Mouse (Mus musculus): ENCODE results near the gene Usmg5.

DNA sequence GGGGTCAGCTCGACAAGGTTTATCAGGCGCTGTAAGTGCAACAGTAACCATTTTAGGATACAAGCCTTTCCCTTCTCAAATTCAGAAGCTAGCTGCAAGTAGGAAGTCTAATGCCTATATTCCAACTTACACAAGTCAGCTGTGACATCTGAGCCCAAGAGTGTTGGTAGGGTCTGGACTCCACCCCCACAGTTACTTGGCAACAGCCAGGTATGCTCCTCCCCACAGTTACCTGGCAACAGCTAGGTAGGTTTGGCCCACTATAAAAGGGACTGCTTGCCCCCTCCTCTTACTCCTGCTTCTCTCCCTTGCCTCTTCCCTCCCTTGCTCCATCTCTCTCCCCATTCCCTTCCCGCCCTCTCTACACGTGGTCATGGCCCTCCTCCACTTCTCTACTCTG is 41.4 kb downstream of the Usmg5 start:
- TF ChIP-seq CTCF (conservative IDR thresholded peaks at IDR 0.05; ENCODE audit: insufficient read depth, insufficient read length, low read depth, low read length), result no peak
- no peak for TF ChIP-seq POLR2A (IDR thresholded peaks at IDR 0.05; ENCODE audit: low read depth, low read length)

All from kidney, adult 2 months (tissue).